Mouse (Mus musculus): ENCODE measurements around the gene Cep350. TPM values are rescaled to one million over a fixed set of nuclear protein-coding genes. Genes with fewer than 3 reads are reported as not detected.

The Cep350 gene
- polyA plus RNA-seq, 1 experiment from 2014 or later: 9.3 TPM

DNA sequence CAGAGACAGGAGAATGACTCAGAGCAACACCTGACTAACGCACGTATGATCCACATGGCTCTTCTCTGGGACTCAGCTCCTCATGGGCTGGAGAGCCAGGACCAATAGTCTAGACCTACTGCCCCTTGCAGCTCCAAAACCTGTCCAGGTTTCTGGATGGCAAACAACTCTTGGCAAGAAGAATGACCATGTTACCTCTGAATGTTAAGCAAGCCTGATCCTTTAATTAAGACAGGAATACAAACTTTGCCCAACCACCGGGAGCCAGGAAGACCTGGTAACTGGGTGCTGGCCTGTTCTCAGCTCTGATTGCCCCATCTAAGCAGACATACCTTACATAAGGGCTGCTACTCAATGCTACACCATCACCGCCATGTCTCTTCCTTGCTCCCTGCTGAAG lies 164.8 kb downstream of the Cep350 start:
- WGBS: 98% methylated on average over 4 of the region's 4 CpGs
- ATAC-seq: no peak

DNA sequence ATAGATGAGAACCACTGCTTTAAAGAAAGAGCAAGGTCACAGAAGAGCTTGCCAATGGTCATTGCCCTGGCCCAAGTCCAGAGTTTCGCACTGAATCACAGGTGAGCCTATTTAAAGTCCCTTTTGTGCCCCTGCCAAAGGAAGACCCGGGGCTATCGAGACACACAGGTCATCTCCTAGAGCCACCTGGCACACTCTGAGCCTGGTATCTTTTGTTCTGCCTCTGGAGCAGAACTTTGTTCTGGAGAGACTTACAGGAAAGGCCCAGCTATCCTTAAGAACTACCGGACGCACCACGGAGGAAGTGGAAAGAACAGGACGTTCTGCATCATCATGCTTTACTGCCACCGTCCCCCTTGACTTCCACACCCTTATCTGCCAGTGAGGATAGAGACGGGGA lies 167.4 kb downstream of the Cep350 start:
- Histone ChIP-seq H3K4me2 (replicated peaks; ENCODE audit: low read depth, low read length) (no peak overlapping the region), H3K27ac (ENCODE audit: low read length) (peak overlapping the region; percentile 20; the same call in 1 of the 2 replicates), H3K36me3 (ENCODE audit: insufficient read depth, low read length) (0 out of 2 replicates have a peak, but pooled peaks cover 6% of the 10 kb centered on the region), H3K27me3 (replicated peaks; ENCODE audit: insufficient read depth, low read length) (no peaks in the 10 kb centered on the region), H3K9ac (replicated peaks; ENCODE audit: low read depth) (no peak overlapping the region), H3K4me3 (ENCODE audit: low read depth, low read length) (no peak overlapping the region), H3K4me1 (ENCODE audit: insufficient read depth, low read depth, low read length) (peaks cover 10% of the 10 kb centered on the region), H3K9me3 (ENCODE audit: low read length) (no peaks in the 10 kb centered on the region)
- WGBS: 77% methylated on average over 9 of the region's 9 CpGs
- peak; percentile 12; the same call in 1 of the 2 replicates for ATAC-seq
- no peak for TF ChIP-seq CTCF (IDR thresholded peaks at IDR 0.05)
- TF ChIP-seq EP300 (IDR thresholded peaks at IDR 0.05): peak; percentile 93
- peak; percentile 42 for DNase-seq (ENCODE audit: low spot score)

More for the DNA sequence above, 164.8 kb downstream of the Cep350 start:
- H3K36me3 ChIP-seq (ENCODE audit: insufficient read depth, low read length): 0 out of 2 replicates have a peak, but pooled peaks cover under 1% of the 10 kb centered on the region
- H3K4me3 ChIP-seq (ENCODE audit: low read depth, low read length): no peak overlapping the region
- no peaks in the 10 kb centered on the region for H3K9me3 ChIP-seq (ENCODE audit: low read length)
- DNase-seq (ENCODE audit: low spot score): no peak
- H3K27ac ChIP-seq (ENCODE audit: low read length): no peak overlapping the region
- no peak overlapping the region for H3K9ac ChIP-seq (replicated peaks; ENCODE audit: low read depth)
- H3K4me2 ChIP-seq (replicated peaks; ENCODE audit: low read depth, low read length): no peak overlapping the region
- no peaks in the 10 kb centered on the region for H3K27me3 ChIP-seq (replicated peaks; ENCODE audit: insufficient read depth, low read length)
- H3K4me1 ChIP-seq (ENCODE audit: insufficient read depth, low read depth, low read length): peaks cover 16% of the 10 kb centered on the region
- TF ChIP-seq EP300 (IDR thresholded peaks at IDR 0.05) (no peak), CTCF (IDR thresholded peaks at IDR 0.05) (no peak)

DNA sequence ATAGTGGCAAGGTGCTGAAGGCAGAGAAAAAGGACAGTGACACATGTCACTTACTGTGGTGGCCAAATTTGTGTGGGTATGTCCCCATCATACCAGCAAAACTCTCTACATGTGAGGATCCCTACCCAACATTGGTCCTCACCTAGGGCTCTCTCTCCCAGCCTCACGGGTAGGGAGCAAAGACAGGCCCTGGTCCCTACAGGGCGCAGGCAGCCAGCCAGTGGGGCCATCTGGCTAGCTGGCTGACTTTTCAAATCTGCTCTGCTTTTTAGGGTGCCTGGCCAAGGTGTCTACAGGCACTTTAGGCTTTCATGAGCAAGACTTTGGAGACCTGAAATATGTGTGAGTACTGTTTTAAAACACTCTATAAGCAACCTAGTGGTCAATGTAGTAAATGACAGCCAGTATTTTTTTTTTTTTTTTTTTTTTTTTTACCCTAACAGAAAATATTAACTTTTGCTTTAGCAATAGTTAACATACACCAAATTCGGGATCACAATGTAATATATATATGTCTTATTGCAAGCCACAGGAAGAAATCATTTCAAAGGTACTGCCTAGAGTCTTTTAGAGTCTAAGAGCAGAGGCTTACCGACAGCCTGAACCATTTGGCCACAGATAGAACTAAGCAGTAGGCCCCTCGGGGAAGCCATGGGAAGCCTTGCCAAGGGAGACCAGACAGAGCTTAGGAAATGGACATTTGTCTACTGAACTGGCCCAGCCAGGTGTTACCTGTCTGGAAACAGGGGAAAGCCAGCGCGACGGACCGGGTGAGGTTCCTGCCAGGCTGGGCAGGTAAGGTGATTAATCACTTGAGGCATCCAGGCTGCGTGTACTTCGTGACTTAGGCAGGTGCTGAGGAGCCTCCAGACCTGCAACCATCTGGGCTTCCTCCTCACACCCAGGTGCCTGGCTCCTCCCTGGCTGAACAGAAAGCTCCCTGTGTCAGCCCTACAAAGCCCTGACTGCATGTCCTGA lies 171.8 kb downstream of the Cep350 start:
- H3K27me3 ChIP-seq (replicated peaks; ENCODE audit: insufficient read depth, low read length): no peaks in the 10 kb centered on the region
- H3K4me1 ChIP-seq (ENCODE audit: insufficient read depth, low read depth, low read length): no peaks in the 10 kb centered on the region
- H3K4me2 ChIP-seq (replicated peaks; ENCODE audit: low read depth, low read length): no peak overlapping the region
- 80% methylated on average over 11 of the region's 11 CpGs for WGBS
- H3K36me3 ChIP-seq (ENCODE audit: insufficient read depth, low read length): 0 out of 2 replicates have a peak, but pooled peaks cover 6% of the 10 kb centered on the region
- ATAC-seq (no peak), DNase-seq (ENCODE audit: low spot score) (no peak)
- no peak overlapping the region for H3K4me3 ChIP-seq (ENCODE audit: low read depth, low read length)
- TF ChIP-seq EP300 (IDR thresholded peaks at IDR 0.05) (no peak), CTCF (IDR thresholded peaks at IDR 0.05) (no peak)
- no peak overlapping the region for H3K9ac ChIP-seq (replicated peaks; ENCODE audit: low read depth)
- no peak overlapping the region for H3K27ac ChIP-seq (ENCODE audit: low read length)
- H3K9me3 ChIP-seq (ENCODE audit: low read length): no peaks in the 10 kb centered on the region

DNA sequence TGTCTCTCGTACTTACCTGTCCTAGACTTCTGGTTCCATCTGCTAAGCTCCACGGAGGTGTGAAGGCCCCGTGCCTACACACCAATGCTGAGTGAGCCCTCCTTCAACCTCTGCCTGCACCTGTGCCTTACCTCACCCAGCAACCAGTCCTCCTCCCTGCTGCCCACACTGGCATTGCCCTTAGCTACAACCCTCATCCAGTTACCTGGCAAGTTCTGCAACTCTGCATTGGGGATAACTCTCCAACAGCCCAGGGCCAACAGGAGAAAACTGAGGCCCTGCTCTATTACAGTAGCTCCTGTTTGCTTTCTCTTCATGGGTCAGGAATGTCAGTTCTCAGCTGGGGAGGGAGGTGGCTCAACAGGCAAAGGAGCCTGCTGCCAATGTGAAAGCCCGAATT lies 175.1 kb downstream of the Cep350 start:
- no peak overlapping the region for H3K27ac ChIP-seq (ENCODE audit: low read length)
- ATAC-seq: peak; percentile 25; the same call in 1 of the 2 replicates
- 84% methylated on average over 4 of the region's 4 CpGs for WGBS

DNA sequence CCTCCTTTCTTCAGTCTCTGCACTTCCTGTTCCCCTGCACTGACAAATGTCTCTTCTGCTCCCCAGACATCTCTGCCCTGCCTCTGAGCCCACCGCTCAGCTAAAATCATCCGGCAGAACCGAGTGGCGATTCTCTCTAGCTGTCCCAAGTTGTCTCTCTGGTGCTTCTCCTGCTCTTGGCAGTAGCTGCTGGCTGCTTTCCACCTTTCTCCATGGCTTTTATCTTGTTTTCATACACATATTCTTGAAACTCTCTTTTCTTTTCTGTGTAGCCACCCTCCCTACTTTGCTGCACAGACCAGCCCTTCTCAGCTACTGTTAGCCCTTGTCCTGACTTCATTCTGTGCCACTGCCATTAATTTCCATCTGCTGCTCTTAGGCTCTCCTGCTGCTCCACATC lies 175.6 kb downstream of the Cep350 start:
- TF ChIP-seq EP300 (IDR thresholded peaks at IDR 0.05): no peak
- TF ChIP-seq CTCF (IDR thresholded peaks at IDR 0.05): no peak
- DNase-seq (ENCODE audit: low spot score): no peak
- WGBS: 55% methylated on average over 4 of the region's 4 CpGs

More for the DNA sequence above, 175.1 kb downstream of the Cep350 start:
- peaks cover 16% of the 10 kb centered on the region; the same call in 1 of the 2 replicates for H3K36me3 ChIP-seq (ENCODE audit: insufficient read depth, low read length)
- H3K9me3 ChIP-seq (ENCODE audit: low read length): no peaks in the 10 kb centered on the region
- H3K27me3 ChIP-seq (replicated peaks; ENCODE audit: insufficient read depth, low read length): no peaks in the 10 kb centered on the region
- H3K4me2 ChIP-seq (replicated peaks; ENCODE audit: low read depth, low read length): no peak overlapping the region
- H3K4me3 ChIP-seq (ENCODE audit: low read depth, low read length): no peak overlapping the region
- TF ChIP-seq EP300 (IDR thresholded peaks at IDR 0.05): no peak
- no peaks in the 10 kb centered on the region for H3K4me1 ChIP-seq (ENCODE audit: insufficient read depth, low read depth, low read length)
- DNase-seq (ENCODE audit: low spot score): no peak
- H3K9ac ChIP-seq (replicated peaks; ENCODE audit: low read depth): no peak overlapping the region

DNA sequence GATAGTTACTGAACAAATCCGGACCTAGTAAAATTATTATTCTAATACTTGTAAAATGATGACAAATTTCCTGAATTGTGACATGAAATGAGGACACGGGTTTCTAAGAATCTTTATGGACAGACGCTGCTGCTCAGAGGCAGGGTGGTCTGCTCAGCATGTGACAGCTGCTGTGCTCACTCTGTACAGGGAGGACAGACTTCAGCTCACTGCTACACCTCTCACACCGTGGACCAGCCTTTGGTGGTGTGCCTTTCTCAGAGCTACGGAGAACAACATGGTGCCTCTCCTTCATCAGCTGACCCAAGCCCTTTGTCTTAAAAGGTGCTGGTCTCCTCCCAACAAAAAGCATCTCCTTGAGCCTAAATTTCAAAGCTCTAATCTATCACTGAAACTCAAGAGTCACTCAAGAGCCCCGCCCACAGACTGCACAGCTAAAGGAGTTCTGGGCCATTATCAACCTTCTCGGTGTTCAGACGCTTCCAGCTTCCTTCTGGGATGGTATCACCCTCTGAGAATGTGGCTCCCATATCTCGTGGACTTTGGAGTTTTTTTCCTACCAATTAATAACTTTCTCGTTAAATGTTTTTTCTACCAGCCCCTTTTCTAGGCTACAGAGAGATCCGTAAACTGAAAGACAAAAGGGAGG lies 176.2 kb downstream of the Cep350 start:
- no peak for ATAC-seq
- Histone ChIP-seq H3K9ac (replicated peaks; ENCODE audit: low read depth) (no peak overlapping the region), H3K27ac (ENCODE audit: low read length) (no peak overlapping the region), H3K9me3 (ENCODE audit: low read length) (no peaks in the 10 kb centered on the region), H3K4me3 (ENCODE audit: low read depth, low read length) (no peak overlapping the region), H3K4me1 (ENCODE audit: insufficient read depth, low read depth, low read length) (no peaks in the 10 kb centered on the region), H3K4me2 (replicated peaks; ENCODE audit: low read depth, low read length) (no peak overlapping the region), H3K27me3 (replicated peaks; ENCODE audit: insufficient read depth, low read length) (no peaks in the 10 kb centered on the region), H3K36me3 (ENCODE audit: insufficient read depth, low read length) (peaks cover 13% of the 10 kb centered on the region; the same call in 1 of the 2 replicates)
- no peak for TF ChIP-seq EP300 (IDR thresholded peaks at IDR 0.05)
- TF ChIP-seq CTCF (IDR thresholded peaks at IDR 0.05): no peak
- WGBS: 49% methylated on average over 11 of the region's 11 CpGs
- DNase-seq (ENCODE audit: low spot score): no peak

More for the DNA sequence above, 175.6 kb downstream of the Cep350 start:
- no peak overlapping the region for H3K27ac ChIP-seq (ENCODE audit: low read length)
- no peak overlapping the region for H3K4me3 ChIP-seq (ENCODE audit: low read depth, low read length)
- no peak for ATAC-seq
- peaks cover 13% of the 10 kb centered on the region; the same call in 1 of the 2 replicates for H3K36me3 ChIP-seq (ENCODE audit: insufficient read depth, low read length)
- no peaks in the 10 kb centered on the region for H3K4me1 ChIP-seq (ENCODE audit: insufficient read depth, low read depth, low read length)
- H3K4me2 ChIP-seq (replicated peaks; ENCODE audit: low read depth, low read length): no peak overlapping the region
- no peaks in the 10 kb centered on the region for H3K27me3 ChIP-seq (replicated peaks; ENCODE audit: insufficient read depth, low read length)
- no peaks in the 10 kb centered on the region for H3K9me3 ChIP-seq (ENCODE audit: low read length)
- no peak overlapping the region for H3K9ac ChIP-seq (replicated peaks; ENCODE audit: low read depth)

All from lung, postnatal 0 days (tissue).